ENCODE assay signal across 14 mouse cellular contexts in genomic region chr13:31184845-31185834, GRCm38 (mm10).
A peak's percentile ranks its signal among the peaks of the same experiment; 100 is the strongest.
DNase-seq lines count a peak whose midpoint lies in the region; ATAC-seq and TF ChIP-seq lines count a peak whose summit lies in the region.
"Had no signal": no experiment of that assay in that cellular context is flagged by ENCODE, and none has a peak within 500 bp of the region (broad histone marks: within the 10 kb centered on the region; RNA-seq: fewer than 3 reads in every experiment).

No protein-coding gene starts in this region.

- H3K4me1 ChIP-seq in hindbrain, embryonic 15.5 days (replicated peaks), result no peaks in the 10 kb centered on the region
- no peaks in the 10 kb centered on the region for H3K4me1 ChIP-seq in hindbrain, embryonic 10.5 days (replicated peaks)
- peaks cover 9% of the 10 kb centered on the region; the same call in 1 of the 2 replicates for H3K4me1 ChIP-seq in lung, embryonic 14.5 days (ENCODE audit: insufficient read depth)
- H3K4me1 ChIP-seq in lung, adult 2 months (ENCODE audit: control insufficient read depth, insufficient read depth, low read length), result no peaks in the 10 kb centered on the region
- H3K4me1 ChIP-seq in lung, embryonic 15.5 days, result peaks cover 19% of the 10 kb centered on the region
- H3K4me1 ChIP-seq: heart, embryonic 15.5 days had no signal

- DNase-seq in hindbrain, embryonic 10.5 days (ENCODE audit: low spot score), result no peak
- DNase-seq in lung, embryonic 14.5 days, result peak; percentile 81
- DNase-seq in lung, adult 2 months, result no peak
- DNase-seq in splenic B cell, adult 2 months (ENCODE audit: low read depth, low spot score), result peak; percentile 2
- no peak for DNase-seq in adrenal gland, adult (ENCODE audit: inconsistent age in 2 of 2, low spot score in 1 of 2)
- DNase-seq: cerebellum, adult 18-20 months; gastrocnemius, postnatal 14 days; spleen, adult 18-20 months had no signal

- TF ChIP-seq POLR2A in lung, adult 2 months (IDR thresholded peaks at IDR 0.05; ENCODE audit: borderline replicate concordance, extremely low read depth, low read depth, low read length), result no peak

- no peak overlapping the region for H3K9ac ChIP-seq in hindbrain, embryonic 15.5 days
- H3K9ac ChIP-seq in lung, embryonic 14.5 days, result no peak overlapping the region
- H3K9ac ChIP-seq in lung, embryonic 15.5 days, result no peak overlapping the region
- H3K9ac ChIP-seq: heart, embryonic 15.5 days had no signal

- H3K27me3 ChIP-seq in hindbrain, embryonic 15.5 days, result no peaks in the 10 kb centered on the region
- no peaks in the 10 kb centered on the region for H3K27me3 ChIP-seq in hindbrain, embryonic 10.5 days (ENCODE audit: insufficient read depth, poor library complexity, severe bottlenecking)
- H3K27me3 ChIP-seq in lung, embryonic 14.5 days (ENCODE audit: insufficient read depth, low read length), result no peaks in the 10 kb centered on the region
- no peaks in the 10 kb centered on the region for H3K27me3 ChIP-seq in lung, embryonic 15.5 days
- no peaks in the 10 kb centered on the region for H3K27me3 ChIP-seq in splenic B cell, adult 2 months (ENCODE audit: control insufficient read depth, insufficient read depth, low read length, poor library complexity, severe bottlenecking)
- H3K27me3 ChIP-seq: heart, embryonic 15.5 days had no signal

- TF ChIP-seq CTCF in lung, embryonic 14.5 days (IDR thresholded peaks at IDR 0.05; ENCODE audit: low read depth), result no peak
- no peak for TF ChIP-seq CTCF in lung, adult 2 months (IDR thresholded peaks at IDR 0.05; ENCODE audit: insufficient read depth, low read length)

- ATAC-seq in hindbrain, embryonic 15.5 days (ENCODE audit: low FRiP score, low read depth), result peak; percentile 63; the same call in 1 of the 2 replicates
- ATAC-seq in lung, embryonic 14.5 days (ENCODE audit: insufficient read depth), result peak; percentile 95
- peak; percentile 88 for ATAC-seq in lung, embryonic 15.5 days (ENCODE audit: borderline replicate concordance, extremely low read depth, low FRiP score, low TSS enrichment)
- ATAC-seq: forebrain, embryonic 16.5 days; inflammation-experienced regulatory T-cells, adult 6 months had no signal

- no peak overlapping the region for H3K4me3 ChIP-seq in hindbrain, embryonic 15.5 days
- H3K4me3 ChIP-seq in hindbrain, embryonic 10.5 days, result no peak overlapping the region
- no peak overlapping the region for H3K4me3 ChIP-seq in lung, embryonic 14.5 days (ENCODE audit: low read depth, low read length)
- H3K4me3 ChIP-seq in lung, adult 2 months (replicated peaks; ENCODE audit: extremely low read depth, low read depth, low read length), result no peak overlapping the region
- H3K4me3 ChIP-seq in lung, embryonic 15.5 days, result no peak overlapping the region
- H3K4me3 ChIP-seq: heart, embryonic 15.5 days; layer of hippocampus, adult 2 months had no signal

- no peaks in the 10 kb centered on the region for H3K36me3 ChIP-seq in hindbrain, embryonic 15.5 days
- no peaks in the 10 kb centered on the region for H3K36me3 ChIP-seq in hindbrain, embryonic 10.5 days
- no peaks in the 10 kb centered on the region for H3K36me3 ChIP-seq in lung, embryonic 14.5 days (ENCODE audit: insufficient read depth)
- H3K36me3 ChIP-seq in lung, embryonic 15.5 days, result no peaks in the 10 kb centered on the region
- no peaks in the 10 kb centered on the region for H3K36me3 ChIP-seq in splenic B cell, adult 2 months (ENCODE audit: control insufficient read depth, insufficient read depth, low read length, poor library complexity, severe bottlenecking)
- H3K36me3 ChIP-seq: heart, embryonic 15.5 days had no signal

- no peaks in the 10 kb centered on the region for H3K9me3 ChIP-seq in hindbrain, embryonic 15.5 days
- no peaks in the 10 kb centered on the region for H3K9me3 ChIP-seq in hindbrain, embryonic 10.5 days
- H3K9me3 ChIP-seq in lung, embryonic 14.5 days (ENCODE audit: low read depth, low read length), result no peaks in the 10 kb centered on the region
- H3K9me3 ChIP-seq in lung, embryonic 15.5 days, result no peaks in the 10 kb centered on the region
- H3K9me3 ChIP-seq: heart, embryonic 15.5 days had no signal

- no peak overlapping the region; the same call in 1 of the 2 replicates for H3K27ac ChIP-seq in hindbrain, embryonic 15.5 days (replicated peaks)
- no peak overlapping the region; the same call in 1 of the 2 replicates for H3K27ac ChIP-seq in hindbrain, embryonic 10.5 days
- peak overlapping the region; percentile 50; the same call in 1 of the 2 replicates for H3K27ac ChIP-seq in lung, embryonic 14.5 days (ENCODE audit: low read depth)
- peak overlapping the region; percentile 48; the same call in 1 of the 2 replicates for H3K27ac ChIP-seq in lung, embryonic 15.5 days
- H3K27ac ChIP-seq: heart, embryonic 15.5 days; layer of hippocampus, adult 2 months had no signal

- H3K4me2 ChIP-seq in hindbrain, embryonic 15.5 days, result no peak overlapping the region
- H3K4me2 ChIP-seq in lung, embryonic 14.5 days, result no peak overlapping the region
- no peak overlapping the region for H3K4me2 ChIP-seq in lung, embryonic 15.5 days
- H3K4me2 ChIP-seq: heart, embryonic 15.5 days had no signal

- WGBS in hindbrain, embryonic 15.5 days, result 72% methylated on average over 14 of the region's 14 CpGs
- 79% methylated on average over 14 of the region's 14 CpGs for WGBS in hindbrain, embryonic 10.5 days
- 45% methylated on average over 14 of the region's 14 CpGs for WGBS in lung, embryonic 14.5 days
- 72% methylated on average over 14 of the region's 14 CpGs for WGBS in lung, adult 2 months
- 39% methylated on average over 14 of the region's 14 CpGs for WGBS in lung, embryonic 15.5 days

Comparison
In these comparisons a context has a peak if more than half of its experiments do, and no peak if none do; other contexts are left out.
1. DNase-seq: peak in lung, embryonic 14.5 days (single experiment) and splenic B cell, adult 2 months (single experiment); none in hindbrain, embryonic 10.5 days (single experiment), lung, adult 2 months (single experiment) and adrenal gland, adult (0 of 2).
2. H3K27ac ChIP-seq: peak in lung, embryonic 14.5 days (single experiment) and lung, embryonic 15.5 days (single experiment); none in hindbrain, embryonic 15.5 days (single experiment) and hindbrain, embryonic 10.5 days (single experiment).
3. Peak in every context shown above with its lines, with median percentiles within 50 percentile points of each other: ATAC-seq.